Mouse (Mus musculus): ENCODE results near the gene Mgat1. TPM values are rescaled to one million over a fixed set of nuclear protein-coding genes. Genes with fewer than 3 reads are reported as not detected.

Mgat1 gene
- polyA plus RNA-seq, 1 experiment from 2014 or later, result 34.0 TPM

- H3K27ac ChIP-seq, result no peak overlapping the region
- H3K4me1 ChIP-seq (replicated peaks), result peaks cover 54% of the 10 kb centered on the region
- ATAC-seq (ENCODE audit: low FRiP score), result no peak
These were observed 1.2 kb downstream of the Mgat1 start for GRCm38 (mm10) chr11:49245176-49245575.

GRCm38 (mm10) chr11:49245634-49246415, 1.8 kb downstream of the Mgat1 start:
- Histone ChIP-seq H3K4me3 (no peak overlapping the region), H3K36me3 (0 out of 2 replicates have a peak, but pooled peaks cover 4% of the 10 kb centered on the region), H3K9ac (peak overlapping the region; percentile 49), H3K4me2 (peak overlapping the region; percentile 71), H3K4me1 (replicated peaks) (peaks cover 61% of the 10 kb centered on the region), H3K27me3 (no peaks in the 10 kb centered on the region), H3K9me3 (no peaks in the 10 kb centered on the region), H3K27ac (no peak overlapping the region)
- 44% methylated on average over 12 of the region's 12 CpGs for WGBS
- no peak for ATAC-seq (ENCODE audit: low FRiP score)

More at GRCm38 (mm10) chr11:49245176-49245575, 1.2 kb downstream of the Mgat1 start:
- Histone ChIP-seq H3K27me3 (no peaks in the 10 kb centered on the region), H3K9ac (peak overlapping the region; percentile 49; the same call in 1 of the 2 replicates), H3K4me2 (peak overlapping the region; percentile 71), H3K9me3 (no peaks in the 10 kb centered on the region), H3K36me3 (0 out of 2 replicates have a peak, but pooled peaks cover 4% of the 10 kb centered on the region), H3K4me3 (peak overlapping the region; percentile 63)
- 27% methylated on average over 7 of the region's 7 CpGs for WGBS

- Histone ChIP-seq H3K4me2 (no peak overlapping the region), H3K9ac (0 out of 2 replicates have a peak overlapping the region, but pooled peaks have one; percentile 49), H3K36me3 (0 out of 2 replicates have a peak, but pooled peaks cover 4% of the 10 kb centered on the region), H3K9me3 (no peaks in the 10 kb centered on the region), H3K4me3 (no peak overlapping the region), H3K27me3 (no peaks in the 10 kb centered on the region), H3K27ac (no peak overlapping the region), H3K4me1 (replicated peaks) (peaks cover 68% of the 10 kb centered on the region)
- ATAC-seq (ENCODE audit: low FRiP score), result no peak
- WGBS, result 91% methylated on average over 4 of the region's 4 CpGs
These were observed 2.5 kb downstream of the Mgat1 start for GRCm38 (mm10) chr11:49246523-49246922.

- WGBS, result 61% methylated on average over 2 of the region's 2 CpGs
These were observed 3.3 kb downstream of the Mgat1 start for GRCm38 (mm10) chr11:49247255-49247654.

GRCm38 (mm10) chr11:49248226-49248973, 4.4 kb downstream of the Mgat1 start:
- ATAC-seq (ENCODE audit: low FRiP score), result no peak
- Histone ChIP-seq H3K4me2 (no peak overlapping the region), H3K4me1 (replicated peaks) (peaks cover 68% of the 10 kb centered on the region), H3K4me3 (no peak overlapping the region), H3K27ac (no peak overlapping the region), H3K9me3 (no peaks in the 10 kb centered on the region), H3K36me3 (peaks cover 8% of the 10 kb centered on the region; the same call in 1 of the 2 replicates), H3K9ac (peak overlapping the region; percentile 5; the same call in 1 of the 2 replicates), H3K27me3 (no peaks in the 10 kb centered on the region)
- WGBS, result 58% methylated on average over 6 of the region's 6 CpGs

More at GRCm38 (mm10) chr11:49247255-49247654, 3.3 kb downstream of the Mgat1 start:
- H3K27me3 ChIP-seq, result no peaks in the 10 kb centered on the region
- H3K4me2 ChIP-seq, result no peak overlapping the region
- no peak for ATAC-seq (ENCODE audit: low FRiP score)
- 0 out of 2 replicates have a peak, but pooled peaks cover 4% of the 10 kb centered on the region for H3K36me3 ChIP-seq
- no peak overlapping the region for H3K27ac ChIP-seq
- H3K9me3 ChIP-seq, result no peaks in the 10 kb centered on the region
- H3K4me3 ChIP-seq, result no peak overlapping the region
- H3K9ac ChIP-seq, result peak overlapping the region; percentile 58
- peaks cover 74% of the 10 kb centered on the region for H3K4me1 ChIP-seq (replicated peaks)

- Histone ChIP-seq H3K27ac (no peak overlapping the region), H3K36me3 (peaks cover 12% of the 10 kb centered on the region; the same call in 1 of the 2 replicates), H3K9ac (peak overlapping the region; percentile 5; the same call in 1 of the 2 replicates), H3K4me1 (replicated peaks) (peaks cover 68% of the 10 kb centered on the region), H3K27me3 (no peaks in the 10 kb centered on the region), H3K4me3 (no peak overlapping the region), H3K9me3 (no peaks in the 10 kb centered on the region), H3K4me2 (peak overlapping the region; percentile 87; the same call in 1 of the 2 replicates)
- WGBS, result 73% methylated on average over 6 of the region's 6 CpGs
- ATAC-seq (ENCODE audit: low FRiP score), result no peak
These were observed 5.1 kb downstream of the Mgat1 start for GRCm38 (mm10) chr11:49248974-49249700.

GRCm38 (mm10) chr11:49249811-49250421, 5.9 kb downstream of the Mgat1 start:
- peak; percentile 14; the same call in 1 of the 2 replicates for ATAC-seq (ENCODE audit: low FRiP score)
- WGBS, result 34% methylated on average over 10 of the region's 10 CpGs
- Histone ChIP-seq H3K27ac (peak overlapping the region; percentile 67), H3K4me3 (peak overlapping the region; percentile 58), H3K36me3 (peaks cover 19% of the 10 kb centered on the region; the same call in 1 of the 2 replicates), H3K9ac (peak overlapping the region; percentile 85), H3K9me3 (no peaks in the 10 kb centered on the region), H3K4me1 (replicated peaks) (peaks cover 63% of the 10 kb centered on the region), H3K4me2 (peak overlapping the region; percentile 87), H3K27me3 (no peaks in the 10 kb centered on the region)

GRCm38 (mm10) chr11:49250422-49251379, 6.7 kb downstream of the Mgat1 start:
- Histone ChIP-seq H3K4me3 (peak overlapping the region; percentile 58), H3K9ac (peak overlapping the region; percentile 85), H3K27ac (peak overlapping the region; percentile 67), H3K9me3 (no peaks in the 10 kb centered on the region), H3K4me2 (peak overlapping the region; percentile 87), H3K27me3 (no peaks in the 10 kb centered on the region), H3K4me1 (replicated peaks) (peaks cover 55% of the 10 kb centered on the region), H3K36me3 (peaks cover 20% of the 10 kb centered on the region; the same call in 1 of the 2 replicates)
- WGBS, result 2% methylated on average over 41 of the region's 45 CpGs
- ATAC-seq (ENCODE audit: low FRiP score), result peak; percentile 90

- peak overlapping the region; percentile 87 for H3K4me2 ChIP-seq
- no peak for ATAC-seq (ENCODE audit: low FRiP score)
These were observed 7.4 kb downstream of the Mgat1 start for GRCm38 (mm10) chr11:49251380-49251761.

GRCm38 (mm10) chr11:49252048-49252447, 8.1 kb downstream of the Mgat1 start:
- Histone ChIP-seq H3K27me3 (no peaks in the 10 kb centered on the region), H3K4me1 (replicated peaks) (peaks cover 43% of the 10 kb centered on the region), H3K9me3 (no peaks in the 10 kb centered on the region), H3K9ac (no peak overlapping the region), H3K36me3 (peaks cover 20% of the 10 kb centered on the region; the same call in 1 of the 2 replicates), H3K4me3 (no peak overlapping the region), H3K27ac (no peak overlapping the region), H3K4me2 (no peak overlapping the region)
- 94% methylated on average over 5 of the region's 5 CpGs for WGBS
- ATAC-seq (ENCODE audit: low FRiP score), result no peak

More at GRCm38 (mm10) chr11:49251380-49251761, 7.4 kb downstream of the Mgat1 start:
- Histone ChIP-seq H3K36me3 (peaks cover 20% of the 10 kb centered on the region; the same call in 1 of the 2 replicates), H3K27me3 (no peaks in the 10 kb centered on the region), H3K9ac (no peak overlapping the region), H3K9me3 (no peaks in the 10 kb centered on the region), H3K4me3 (peak overlapping the region; percentile 58), H3K27ac (no peak overlapping the region), H3K4me1 (replicated peaks) (peaks cover 49% of the 10 kb centered on the region)
- WGBS, result 82% methylated on average over 7 of the region's 7 CpGs
